Mouse (Mus musculus): ENCODE measurements around the gene Vps26b. TPM values are rescaled to one million over a fixed set of nuclear protein-coding genes. Genes with fewer than 3 reads are reported as not detected.
A peak's percentile ranks its signal among the peaks of the same experiment; 100 is the strongest.

Vps26b gene
- 29.3 and 37.8 TPM in 2 replicates for total RNA-seq (2017)

DNA sequence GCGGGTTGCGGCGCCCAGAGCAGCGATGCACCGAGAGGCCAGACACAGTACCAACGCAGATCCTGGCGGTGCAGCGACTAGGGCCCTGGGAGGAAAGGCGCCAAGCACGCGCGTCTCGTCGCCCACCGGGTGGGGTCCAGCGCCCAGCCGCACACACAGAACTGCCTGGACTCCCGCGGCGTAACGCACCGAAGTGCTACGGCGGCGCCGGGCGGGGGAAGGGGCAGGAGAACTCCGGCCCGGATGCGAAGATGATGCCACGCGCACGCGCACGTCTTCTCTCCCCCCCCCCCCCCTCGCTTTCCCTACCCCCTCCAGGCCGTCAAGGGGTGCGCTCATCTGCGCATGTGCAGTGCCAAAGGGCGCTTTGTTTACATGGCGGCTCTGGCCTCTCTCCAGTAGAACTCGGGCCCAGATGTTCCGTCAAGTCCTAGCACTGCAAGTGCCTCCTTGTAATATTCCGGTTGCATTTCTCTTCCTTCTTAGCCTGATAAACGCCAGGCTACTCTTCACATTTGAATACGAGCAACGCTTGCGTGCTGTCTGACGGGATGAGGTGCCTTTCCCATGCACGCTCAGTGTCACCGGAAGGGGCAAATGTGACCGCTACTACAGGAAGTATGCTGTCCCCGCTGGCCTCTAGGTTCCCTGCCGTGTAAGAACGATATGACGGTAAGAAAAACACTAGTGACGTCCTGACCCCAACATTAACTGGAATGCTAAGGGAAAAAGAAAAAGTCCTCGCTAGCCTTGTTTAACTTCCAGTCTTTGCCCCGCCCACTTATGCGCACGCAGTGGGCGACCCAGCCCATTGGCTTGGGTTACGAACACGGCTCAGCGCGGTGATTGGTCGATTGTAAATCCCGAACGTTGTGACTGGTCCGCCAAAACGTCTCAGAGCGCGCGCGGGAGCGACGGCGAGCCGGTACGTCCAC, at the start of gene Vps26b, which contains the start of gene Ncapd3:
Gene Vps26b (minus strand): TSS at position 238 of the 935 bp plus-strand sequence.
Gene Ncapd3 (plus strand): TSS at position 348 of the 935 bp plus-strand sequence.
- ATAC-seq (replicated peaks; ENCODE audit: low read depth, poor library complexity, severe bottlenecking): peak; percentile 86

DNA sequence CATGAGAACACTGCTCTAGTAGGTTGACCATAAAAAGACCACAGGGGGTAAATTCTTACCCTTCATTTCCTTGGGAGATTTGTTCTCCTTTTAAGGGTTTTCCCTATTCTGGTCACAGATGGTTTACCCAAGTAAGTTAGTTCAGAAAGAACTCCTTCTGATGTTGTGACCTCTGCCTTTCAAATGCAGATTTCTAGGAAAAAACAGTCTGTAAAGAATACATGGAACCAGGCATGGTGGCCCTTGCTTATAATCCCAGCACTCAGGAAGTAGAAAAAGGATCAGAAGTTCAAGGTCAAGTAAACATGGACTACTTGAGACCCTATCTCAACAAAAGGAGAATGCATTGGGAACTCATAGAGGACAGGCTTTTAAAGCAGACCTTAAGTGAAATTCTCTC, 45.9 kb upstream of the Vps26b start:
- no peak for ATAC-seq (replicated peaks; ENCODE audit: low read depth, poor library complexity, severe bottlenecking)

DNA sequence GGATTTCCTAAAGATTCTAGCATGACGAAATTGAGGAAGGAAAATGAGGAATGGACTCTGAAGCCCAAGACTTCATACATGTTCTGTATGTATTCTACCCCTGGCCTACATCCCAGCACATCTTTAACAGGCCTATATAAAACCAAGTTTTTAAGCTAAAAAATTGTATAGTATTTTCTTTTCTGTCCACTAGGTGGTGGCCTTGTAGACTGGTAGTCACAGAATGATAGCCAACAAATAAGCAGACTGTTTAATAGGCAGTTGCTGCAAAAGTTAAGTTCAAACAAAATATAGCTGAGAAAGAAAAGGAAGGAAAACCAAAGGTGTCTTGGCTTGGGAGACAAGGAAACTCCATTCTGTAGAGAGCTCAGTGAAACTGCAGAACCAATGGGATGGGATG, 44.8 kb upstream of the Vps26b start:
- ATAC-seq (replicated peaks; ENCODE audit: low read depth, poor library complexity, severe bottlenecking): 0 out of 2 replicates have a peak, but pooled peaks have one; percentile 52

DNA sequence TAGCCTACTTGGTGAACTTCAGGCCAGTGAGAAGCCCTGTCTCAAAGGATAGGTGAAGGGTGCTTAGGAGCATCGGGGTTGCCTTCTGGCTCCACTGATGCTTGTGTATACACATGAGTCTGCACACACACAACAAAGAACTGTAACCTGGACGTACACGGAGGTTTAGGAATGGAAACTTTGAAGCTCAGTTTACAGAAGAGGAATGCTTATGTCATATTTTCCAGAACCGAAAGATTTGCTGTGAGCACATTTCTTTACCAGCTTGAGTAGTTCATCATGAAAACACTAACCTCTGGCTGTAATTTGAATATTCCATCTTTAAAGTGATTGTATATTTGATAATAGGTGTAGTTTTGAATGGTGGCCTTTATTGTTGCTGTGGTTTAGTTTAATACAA, 41.0 kb upstream of the Vps26b start:
- no peak for ATAC-seq (replicated peaks; ENCODE audit: low read depth, poor library complexity, severe bottlenecking)

DNA sequence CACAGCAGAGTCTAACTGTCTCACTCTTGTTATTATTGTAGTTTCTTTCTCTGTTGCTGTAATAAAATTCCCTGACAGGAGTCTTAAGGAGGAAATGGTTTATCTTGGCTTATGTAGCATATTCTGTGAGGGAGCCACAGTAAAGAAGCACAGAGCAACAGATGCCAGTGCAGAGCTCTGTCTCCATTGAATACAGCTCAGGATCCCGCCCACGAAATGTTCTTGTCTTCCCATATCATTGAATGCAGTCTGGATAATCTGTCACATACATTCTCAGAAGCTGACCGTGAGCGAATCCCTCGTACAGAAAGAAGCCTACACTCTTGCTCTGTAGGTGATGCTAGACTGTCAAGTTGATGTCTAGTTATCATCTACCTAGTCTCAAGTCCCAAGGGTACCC, 28.5 kb upstream of the Vps26b start:
- ATAC-seq (replicated peaks; ENCODE audit: low read depth, poor library complexity, severe bottlenecking): no peak

DNA sequence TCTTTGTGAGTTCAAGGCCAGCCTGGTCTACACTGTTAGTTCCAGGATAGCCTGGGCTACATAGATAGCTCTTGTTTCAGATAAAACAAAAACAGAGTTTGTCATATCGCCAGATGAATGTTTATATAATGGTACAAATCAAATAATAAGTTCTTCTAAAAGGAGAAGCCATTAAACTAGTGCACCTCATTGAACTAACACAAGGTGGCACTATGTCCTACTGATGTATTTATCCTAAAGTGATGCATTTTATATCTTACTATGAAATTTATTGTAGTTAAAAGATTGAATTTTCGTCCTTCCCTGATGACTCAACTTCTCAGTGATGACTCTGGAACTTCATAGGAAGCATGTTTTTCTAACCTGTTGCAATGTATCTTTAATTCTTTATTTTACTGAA, 19.6 kb upstream of the Vps26b start:
- no peak for ATAC-seq (replicated peaks; ENCODE audit: low read depth, poor library complexity, severe bottlenecking)

DNA sequence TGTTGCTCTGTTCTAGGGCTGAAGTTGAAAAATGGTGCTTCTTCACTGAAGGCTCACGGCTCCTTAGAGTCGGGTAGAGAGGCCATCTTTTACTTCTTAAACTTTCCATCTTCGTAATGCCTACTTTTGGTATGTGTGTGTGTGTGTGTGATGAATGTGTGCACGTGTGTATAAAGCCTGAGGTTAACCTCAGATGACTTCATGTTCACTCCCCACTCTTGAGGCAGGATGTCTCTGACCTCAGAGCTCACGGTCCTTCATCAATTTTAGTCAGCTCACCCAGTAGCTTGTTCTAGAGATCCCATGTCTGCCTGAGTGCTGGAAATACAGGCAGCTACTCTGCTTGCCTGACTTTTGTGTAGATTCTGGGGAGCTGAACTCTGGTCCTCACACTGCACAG, 14.0 kb upstream of the Vps26b start:
- no peak for ATAC-seq (replicated peaks; ENCODE audit: low read depth, poor library complexity, severe bottlenecking)

DNA sequence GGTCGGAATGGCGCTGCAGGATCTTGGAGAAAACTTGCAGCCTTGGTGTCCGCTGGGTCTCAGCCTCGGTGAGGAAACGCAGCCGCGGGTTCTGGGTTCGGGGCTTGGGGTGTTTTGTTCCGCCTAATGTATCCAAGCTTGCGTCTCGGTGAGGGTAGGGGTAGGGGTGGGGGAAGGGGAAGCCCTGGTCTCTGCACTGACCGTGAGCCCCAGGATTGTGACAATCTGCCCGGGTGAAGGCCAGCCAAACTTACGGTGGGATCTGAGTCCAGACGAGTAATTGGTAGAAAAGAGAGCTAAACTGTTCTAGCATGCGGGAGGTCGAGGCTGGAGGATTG, 867 bp upstream of the Vps26b start:
- ATAC-seq (replicated peaks; ENCODE audit: low read depth, poor library complexity, severe bottlenecking): no peak

DNA sequence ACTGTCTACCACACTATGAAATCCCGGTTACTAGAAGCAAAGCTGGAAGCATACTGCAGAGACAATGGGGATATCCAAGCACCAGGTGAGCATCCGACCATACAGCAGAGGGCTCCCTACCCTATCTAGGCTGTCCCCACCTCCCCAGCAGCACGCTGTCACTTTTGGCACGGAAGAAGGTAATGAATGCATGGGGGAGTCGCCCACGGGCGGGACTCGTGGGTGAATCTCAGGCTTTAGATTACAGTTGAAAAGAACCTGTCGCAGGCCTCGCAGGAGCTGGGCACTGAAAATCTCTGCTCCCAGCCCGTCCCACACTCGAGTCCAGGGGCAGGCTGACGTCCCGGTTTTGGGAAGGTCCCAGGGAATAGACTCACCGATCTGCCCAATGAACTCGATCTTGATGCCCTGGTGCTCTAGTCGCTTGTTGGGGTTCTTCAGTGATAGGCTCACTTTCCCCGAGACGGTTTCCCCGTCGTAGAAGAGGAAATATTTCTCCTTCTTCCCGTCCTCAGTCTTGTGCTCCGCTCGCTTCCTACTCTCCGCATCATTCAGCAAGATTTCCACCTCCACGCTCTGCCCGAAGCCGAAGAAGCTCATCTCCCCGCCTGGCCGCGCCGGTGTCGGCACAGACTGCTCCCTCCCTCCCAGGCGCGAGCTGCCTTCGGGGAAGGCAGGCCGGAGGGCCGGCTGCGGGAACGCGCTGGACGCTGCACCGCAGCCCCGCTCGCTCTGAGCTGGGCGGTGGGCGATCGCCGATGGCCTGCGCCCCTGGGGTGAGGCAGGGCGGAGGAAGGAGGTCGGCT, 640 bp downstream of the Vps26b start:
- peak; percentile 12; the same call in 1 of the 2 replicates for ATAC-seq (replicated peaks; ENCODE audit: low read depth, poor library complexity, severe bottlenecking)

DNA sequence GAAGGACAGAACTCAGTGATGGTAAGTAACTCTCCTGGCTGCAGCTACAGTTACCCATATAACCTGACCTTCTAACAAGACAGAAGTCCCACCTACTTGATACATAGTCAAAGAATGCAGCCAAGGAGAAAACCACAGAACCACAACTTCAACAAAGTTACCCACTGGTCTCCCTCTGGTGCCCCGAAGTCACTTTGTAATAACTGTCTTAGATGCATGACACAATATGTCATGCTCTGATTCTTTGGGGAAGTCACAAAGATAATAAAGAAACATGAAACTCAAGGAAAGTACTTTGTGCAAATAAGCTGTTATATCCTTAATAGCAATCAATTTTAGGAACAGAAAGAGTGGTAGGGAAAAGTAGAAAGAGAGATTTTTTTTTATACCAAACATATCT, 3.2 kb downstream of the Vps26b start:
- peak; percentile 10; the same call in 1 of the 2 replicates for ATAC-seq (replicated peaks; ENCODE audit: low read depth, poor library complexity, severe bottlenecking)

DNA sequence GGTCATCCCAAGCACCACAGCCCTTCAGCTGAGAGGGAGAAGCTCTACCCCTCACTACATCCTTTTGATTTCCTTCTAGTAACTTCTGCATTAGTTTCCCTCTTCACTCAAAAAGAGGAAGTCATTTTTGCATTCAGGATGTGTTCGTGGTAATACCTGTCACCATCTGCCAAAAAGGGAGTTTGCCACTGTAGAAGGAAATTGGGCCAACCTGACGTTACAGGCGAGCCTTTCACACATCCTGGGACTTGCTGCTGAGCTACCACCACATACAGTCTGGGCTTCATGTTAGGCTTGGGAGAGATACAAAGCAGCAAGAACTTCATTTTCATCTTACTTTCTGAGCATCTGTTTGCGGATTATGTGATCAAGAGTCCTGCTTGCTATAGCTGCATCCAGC, 6.2 kb downstream of the Vps26b start:
- peak; percentile 91 for ATAC-seq (replicated peaks; ENCODE audit: low read depth, poor library complexity, severe bottlenecking)

DNA sequence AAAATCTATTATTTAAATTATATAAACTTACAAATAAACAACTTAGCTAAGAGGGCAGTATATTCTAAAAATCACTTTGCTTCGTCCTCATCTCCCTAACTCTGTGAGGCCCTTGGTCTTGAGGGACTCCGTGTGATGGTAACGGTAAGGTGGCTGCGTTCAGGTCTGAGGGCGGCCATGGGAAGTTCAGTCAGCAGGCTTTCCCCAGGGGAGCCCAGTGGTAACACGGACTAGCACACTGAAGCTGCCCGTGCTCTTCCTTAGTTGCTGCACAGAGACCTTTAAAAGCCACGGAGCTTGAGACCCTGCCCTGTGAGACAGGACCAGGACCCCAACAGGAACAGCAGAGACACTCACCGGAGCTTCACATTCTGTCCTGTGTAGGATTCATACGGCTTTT, 10.9 kb downstream of the Vps26b start:
- ATAC-seq (replicated peaks; ENCODE audit: low read depth, poor library complexity, severe bottlenecking): no peak

DNA sequence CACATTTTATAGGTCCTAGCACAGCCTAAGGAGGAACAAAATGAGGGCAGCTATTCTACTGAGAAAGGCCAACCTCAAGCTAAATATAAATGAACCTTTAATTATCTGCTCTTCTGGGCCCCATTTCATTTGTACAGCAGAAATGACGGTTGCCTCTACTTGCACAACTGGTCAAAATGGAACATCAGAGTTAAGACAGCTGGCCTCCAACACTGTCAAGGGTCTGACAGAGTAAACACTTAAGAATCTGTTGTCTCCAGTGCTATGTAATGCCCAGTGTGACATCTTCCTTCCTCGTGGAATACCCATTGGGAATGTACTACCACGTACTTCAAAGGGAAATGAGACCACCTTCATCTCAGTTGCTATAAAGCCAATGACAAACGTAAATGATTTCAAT, 18.3 kb downstream of the Vps26b start:
- ATAC-seq (replicated peaks; ENCODE audit: low read depth, poor library complexity, severe bottlenecking): no peak

DNA sequence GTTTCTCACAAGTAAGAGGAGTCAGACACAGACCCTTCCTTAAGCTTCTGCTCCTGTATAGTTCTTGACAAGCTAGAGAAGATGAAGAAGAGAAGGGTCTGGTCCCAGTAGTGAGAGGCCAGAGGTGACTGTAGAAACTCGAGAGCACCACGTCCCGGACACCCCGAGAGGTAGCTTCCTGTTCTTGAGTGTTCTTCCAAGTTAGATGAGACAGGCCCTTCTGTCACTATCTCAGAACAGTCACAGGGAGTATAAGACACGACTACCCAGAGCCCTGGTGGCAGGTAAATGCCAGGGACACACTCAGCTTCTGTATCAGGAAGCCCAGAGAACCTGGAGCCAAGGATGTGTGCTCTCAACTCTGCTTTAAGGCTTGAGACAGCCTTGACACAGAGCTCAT, 20.6 kb downstream of the Vps26b start:
- no peak for ATAC-seq (replicated peaks; ENCODE audit: low read depth, poor library complexity, severe bottlenecking)

DNA sequence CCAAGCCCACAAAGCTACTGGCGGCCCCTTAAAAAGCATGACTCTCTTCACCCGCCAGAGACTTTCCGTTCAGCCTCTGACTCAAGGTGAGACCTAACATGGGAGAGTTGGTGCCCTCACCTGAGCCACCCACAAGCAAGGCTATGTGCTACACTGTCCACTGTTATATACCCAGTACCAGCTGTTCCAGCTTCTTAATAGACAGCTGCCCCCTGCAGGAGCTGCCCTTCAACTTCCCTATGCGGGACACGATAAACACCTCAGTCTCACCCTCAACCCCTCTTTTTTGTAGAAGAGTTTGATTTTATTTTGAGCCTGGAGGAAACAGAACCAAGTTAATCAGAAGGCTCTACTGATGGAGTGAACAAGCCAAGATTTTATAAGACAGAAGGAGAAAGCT, 23.0 kb downstream of the Vps26b start:
- ATAC-seq (replicated peaks; ENCODE audit: low read depth, poor library complexity, severe bottlenecking): 0 out of 2 replicates have a peak, but pooled peaks have one; percentile 22

DNA sequence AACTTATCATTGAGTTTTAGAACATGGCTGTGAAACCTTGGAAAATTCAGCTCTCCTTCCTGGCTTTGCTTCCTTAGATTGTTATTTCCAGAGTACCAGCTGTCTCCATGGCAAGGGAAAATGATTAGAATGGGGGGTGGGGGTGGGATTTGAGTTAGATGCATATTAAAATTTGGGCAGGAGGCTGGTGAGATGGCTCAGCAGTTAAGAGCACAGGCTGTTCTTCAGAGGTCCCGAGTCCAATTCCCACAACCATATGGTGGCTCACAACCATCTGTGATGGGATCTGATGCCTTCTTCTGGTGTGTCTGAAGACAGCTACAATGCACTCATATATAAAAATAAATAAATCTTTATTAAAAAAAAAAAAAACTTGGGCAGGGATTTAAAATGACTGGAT, 23.9 kb downstream of the Vps26b start:
- ATAC-seq (replicated peaks; ENCODE audit: low read depth, poor library complexity, severe bottlenecking): no peak

DNA sequence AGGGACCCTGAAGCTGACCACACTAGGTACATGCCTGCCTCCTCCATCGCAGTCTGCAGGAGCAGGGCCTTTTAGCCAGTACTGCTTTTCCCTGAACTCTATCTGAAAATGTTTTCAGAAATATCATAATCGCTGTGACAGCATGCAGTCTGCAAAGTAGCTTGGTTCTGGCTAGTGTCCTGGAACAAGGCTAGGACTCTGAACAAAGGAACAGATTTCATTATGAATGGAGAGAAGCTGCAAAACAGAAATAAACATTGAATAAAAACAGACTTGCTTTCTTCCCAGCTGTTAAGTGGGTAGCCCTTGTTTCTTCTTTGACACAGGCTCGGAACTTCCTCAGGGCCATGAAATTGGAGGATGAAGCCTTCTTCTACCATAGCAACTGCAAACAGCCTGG, 24.6 kb downstream of the Vps26b start:
- ATAC-seq (replicated peaks; ENCODE audit: low read depth, poor library complexity, severe bottlenecking): no peak

DNA sequence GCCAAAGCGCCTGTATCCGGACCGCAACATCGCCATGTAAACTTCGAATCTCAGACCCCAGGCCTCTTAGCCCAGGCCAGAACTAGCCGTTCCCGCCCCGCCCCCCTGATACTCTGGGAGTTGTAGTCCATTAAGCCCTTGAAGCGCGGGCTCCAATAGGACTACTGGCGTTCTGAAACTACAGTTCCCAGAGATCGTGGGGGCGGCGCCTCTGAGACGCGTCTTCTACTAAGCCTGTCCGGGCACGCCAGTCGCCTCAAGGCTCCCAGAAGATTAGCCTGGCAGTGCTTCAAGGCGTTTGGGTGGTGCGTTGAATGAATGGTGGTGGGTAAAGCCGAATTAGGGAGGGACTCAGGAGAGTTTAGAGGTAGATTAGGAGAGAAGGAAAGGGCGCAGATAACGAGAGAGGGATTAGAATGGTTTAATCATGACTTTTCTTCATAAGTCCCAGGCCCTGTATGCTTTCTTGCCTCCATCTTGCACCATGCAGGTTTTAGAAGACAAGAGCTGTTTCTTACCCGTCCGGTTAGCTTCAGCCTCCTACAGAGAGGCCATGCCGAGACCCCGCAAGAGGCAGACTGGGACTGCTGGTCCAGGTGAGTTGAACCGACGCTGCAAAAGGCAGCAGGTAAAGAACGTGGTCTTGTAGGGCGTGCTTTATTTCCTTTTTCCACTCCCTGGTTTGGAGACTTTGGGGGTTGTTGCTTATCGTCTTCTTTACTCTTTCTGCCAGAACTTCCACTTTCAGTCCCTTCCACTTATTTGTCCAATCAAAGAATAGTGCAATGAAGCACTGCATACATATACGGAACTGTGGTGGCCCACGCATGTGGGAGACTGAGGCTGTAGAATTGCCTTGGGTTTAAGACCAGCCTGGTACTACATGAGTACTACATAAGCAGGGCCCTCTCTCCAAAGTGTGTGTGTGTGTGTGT, 30.1 kb downstream of the Vps26b start, which contains the start of the genes Acad8 and Thyn1:
Gene Acad8 (minus strand): TSS at position 106 of the 935 bp plus-strand sequence.
Gene Thyn1 (plus strand): TSS at position 250 of the 935 bp plus-strand sequence.
- ATAC-seq (replicated peaks; ENCODE audit: low read depth, poor library complexity, severe bottlenecking): peak; percentile 96

DNA sequence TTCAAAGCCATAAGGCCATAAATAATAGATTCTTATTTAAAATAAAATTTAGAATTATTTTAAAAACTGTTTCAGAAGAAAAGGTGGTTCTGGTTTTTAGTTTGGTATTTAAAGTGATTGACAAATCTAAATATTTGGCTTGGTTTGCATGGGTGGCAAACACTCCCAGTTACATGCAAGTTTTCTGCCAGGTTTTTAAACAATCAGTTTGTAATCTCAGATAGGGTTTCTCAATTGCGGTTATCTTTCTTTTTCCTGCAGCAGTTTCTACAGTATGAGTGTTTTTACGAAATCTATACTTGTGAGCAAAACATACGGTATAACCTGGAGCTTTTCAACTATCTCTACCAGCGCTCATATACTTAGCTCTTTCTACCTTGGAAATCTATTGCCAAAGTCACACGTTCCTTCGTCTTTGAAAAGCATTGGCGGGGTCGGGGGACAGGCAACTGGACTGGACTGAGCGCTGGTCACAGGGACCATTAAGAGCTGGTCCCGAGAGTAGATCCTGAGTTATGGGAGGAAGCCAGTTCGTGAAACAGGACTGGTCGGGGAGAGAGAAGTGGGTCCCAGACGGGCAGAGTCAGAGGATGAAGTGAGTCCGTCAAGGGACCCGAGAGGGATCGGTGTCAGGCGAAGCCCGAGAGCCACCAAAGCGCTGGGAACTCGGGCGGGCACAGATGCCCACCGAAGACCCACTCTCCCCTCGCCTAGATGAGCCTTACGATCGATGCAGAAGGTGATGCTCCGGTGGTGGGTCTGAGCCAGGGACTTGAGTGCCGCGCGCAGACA, 31.0 kb downstream of the Vps26b start:
- peak; percentile 33; the same call in 1 of the 2 replicates for ATAC-seq (replicated peaks; ENCODE audit: low read depth, poor library complexity, severe bottlenecking)

Data from common myeloid progenitor, adult 5-6 weeks (primary cell).